ENCODE assay signal across 17 mouse cellular contexts in genomic region chr6:58934144-58934543, GRCm38 (mm10). TPM values are rescaled to one million over a fixed set of nuclear protein-coding genes. Genes with fewer than 3 reads are reported as not detected.
DNase-seq lines count a peak whose midpoint lies in the region; ATAC-seq lines count a peak whose summit lies in the region.
"Had no signal": no experiment of that assay in that cellular context is flagged by ENCODE, and none has a peak within 500 bp of the region (broad histone marks: within the 10 kb centered on the region; RNA-seq: fewer than 3 reads in every experiment).

No protein-coding gene starts in this region.

- 34% methylated on average over 4 of the region's 4 CpGs for WGBS in hindbrain, embryonic 12.5 days
- 8% methylated on average over 4 of the region's 4 CpGs for WGBS in midbrain, embryonic 14.5 days

- H3K36me3 ChIP-seq in hindbrain, embryonic 12.5 days, result no peaks in the 10 kb centered on the region
- no peaks in the 10 kb centered on the region for H3K36me3 ChIP-seq in midbrain, embryonic 14.5 days (ENCODE audit: control insufficient read depth, insufficient read depth, low read length)
- H3K36me3 ChIP-seq: G1E had no signal

- no peaks in the 10 kb centered on the region for H3K27me3 ChIP-seq in hindbrain, embryonic 12.5 days
- no peaks in the 10 kb centered on the region for H3K27me3 ChIP-seq in midbrain, embryonic 14.5 days (ENCODE audit: control insufficient read depth, insufficient read depth, low read length)
- H3K27me3 ChIP-seq: heart, embryonic 13.5 days had no signal

- ATAC-seq in hindbrain, embryonic 12.5 days (ENCODE audit: low FRiP score), result 0 out of 2 replicates have a peak, but pooled peaks have one; percentile 13
- peak; percentile 47; the same call in 1 of the 2 replicates for ATAC-seq in midbrain, embryonic 14.5 days (ENCODE audit: low FRiP score, low TSS enrichment)
- ATAC-seq: liver, postnatal 0 days had no signal

- H3K9me3 ChIP-seq in hindbrain, embryonic 12.5 days (replicated peaks), result no peaks in the 10 kb centered on the region
- no peaks in the 10 kb centered on the region for H3K9me3 ChIP-seq in midbrain, embryonic 14.5 days (ENCODE audit: control insufficient read depth, low read length)
- H3K9me3 ChIP-seq: G1E; heart, embryonic 13.5 days had no signal

- H3K9ac ChIP-seq in hindbrain, embryonic 12.5 days, result no peak overlapping the region
- H3K9ac ChIP-seq in midbrain, embryonic 14.5 days (replicated peaks; ENCODE audit: low read length), result no peak overlapping the region
- H3K9ac ChIP-seq: heart, embryonic 13.5 days; liver, postnatal 0 days had no signal

- peak; percentile 13 for DNase-seq in thymus, postnatal 14 days
- DNase-seq in thymus, postnatal 10 days (ENCODE audit: low spot score in 2 of 2), result no peak
- DNase-seq in midbrain, embryonic 14.5 days, result peak; percentile 47
- DNase-seq in kidney, adult 9 months, result no peak
- DNase-seq in heart, postnatal 36 days, result no peak
- no peak for DNase-seq in left cerebral cortex, postnatal 4 days
- DNase-seq: adrenal gland, postnatal 10 days; cerebellum, postnatal 14 days; gastrocnemius, postnatal 14 days; layer of hippocampus, adult 9-11 months; liver, postnatal 0 days; right cerebral cortex, postnatal 4 days had no signal

- peaks cover 19% of the 10 kb centered on the region for H3K4me1 ChIP-seq in hindbrain, embryonic 12.5 days
- peaks cover 30% of the 10 kb centered on the region for H3K4me1 ChIP-seq in midbrain, embryonic 14.5 days (ENCODE audit: control insufficient read depth, insufficient read depth, low read length)

- no peak overlapping the region for H3K4me2 ChIP-seq in hindbrain, embryonic 12.5 days (replicated peaks)
- no peak overlapping the region for H3K4me2 ChIP-seq in midbrain, embryonic 14.5 days (ENCODE audit: low read length)
- H3K4me2 ChIP-seq: heart, embryonic 13.5 days had no signal

- intact Hi-C loops in heart, postnatal 36 days (cut with DNase I), result no loop called here
- intact Hi-C loops in left cerebral cortex, postnatal 4 days (cut with DNase I), result no loop called here

- peak overlapping the region; percentile 89 for H3K27ac ChIP-seq in hindbrain, embryonic 12.5 days
- H3K27ac ChIP-seq in midbrain, embryonic 14.5 days (replicated peaks; ENCODE audit: low read depth, low read length), result peak overlapping the region; percentile 89
- H3K27ac ChIP-seq: heart, embryonic 13.5 days; macrophage had no signal

- H3K4me3 ChIP-seq in hindbrain, embryonic 12.5 days, result no peak overlapping the region
- no peak overlapping the region for H3K4me3 ChIP-seq in midbrain, embryonic 14.5 days (replicated peaks; ENCODE audit: low read depth, low read length)
- H3K4me3 ChIP-seq: heart, embryonic 13.5 days; myocyte had no signal

RNA-seq across cellular contexts. Expression of gene Nap1l5, which starts 27.3 kb away (rescaled TPM):
- 69.8 and 81.1 TPM in 2 replicates for polyA plus RNA-seq in hindbrain, embryonic 12.5 days (2016; fragmentation: Nextera tagmentation; extraction: Ambion mirVana)
- 225 and 247 TPM in 2 replicates for polyA plus RNA-seq in midbrain, embryonic 14.5 days (2014; fragmentation: Nextera tagmentation; extraction: Ambion mirVana)
- total RNA-seq in heart, postnatal 36 days (2021), result 1 to 10 TPM in 1 of 2 experiments, under 1 TPM in 1; 0.38 to 1.2 TPM
- 10 to 100 TPM; 53.5 to 90.9 TPM for total RNA-seq in left cerebral cortex, postnatal 4 days (2021)
- total RNA-seq: G1E had no signal
- polyA plus RNA-seq: G1E, macrophage had no signal

Comparison
In these comparisons a context has a peak if more than half of its experiments do, and no peak if none do; other contexts are left out.
1. DNase-seq: peak in thymus, postnatal 14 days (single experiment) and midbrain, embryonic 14.5 days (single experiment); none in thymus, postnatal 10 days (0 of 2), kidney, adult 9 months (single experiment), heart, postnatal 36 days (0 of 2) and left cerebral cortex, postnatal 4 days (single experiment).
2. RNA of gene Nap1l5, which starts 27.3 kb away (total RNA-seq): 53.5 to 90.9 TPM in left cerebral cortex, postnatal 4 days; 0.38 to 1.2 TPM in heart, postnatal 36 days; every median in the first group is over 10 times any median in the second.